8 mouse cellular contexts compared by ENCODE assay signal in genomic region chr11:97659990-97660714, GRCm38 (mm10). TPM values are rescaled to one million over a fixed set of nuclear protein-coding genes. Genes with fewer than 3 reads are reported as not detected.
DNase-seq lines count a peak whose midpoint lies in the region; ATAC-seq and TF ChIP-seq lines count a peak whose summit lies in the region.

No protein-coding gene starts in this region.

- WGBS in forebrain, embryonic 12.5 days, result under 1% methylated on average over 63 of the region's 78 CpGs
- WGBS in neural tube, embryonic 14.5 days, result under 1% methylated on average over 61 of the region's 78 CpGs

- peaks cover 59% of the 10 kb centered on the region for H3K4me1 ChIP-seq in E14TG2a.4 (replicated peaks; ENCODE audit: low read depth, low read length)
- peaks cover 47% of the 10 kb centered on the region for H3K4me1 ChIP-seq in forebrain, embryonic 12.5 days
- H3K4me1 ChIP-seq in neural tube, embryonic 14.5 days (ENCODE audit: control insufficient read depth, insufficient read depth, low read length), result peaks cover 25% of the 10 kb centered on the region

- peak; percentile 36 for DNase-seq in brain, embryonic 18.5 days (ENCODE audit: low read depth, low spot score)
- peak; percentile 78 to 86 for DNase-seq in heart, postnatal 10 days
- DNase-seq in kidney, postnatal 36 days, result peak; percentile 77 to 87
- DNase-seq in lung, adult 18-20 months, result peak; percentile 77 to 81
- DNase-seq in thymus, adult 18-20 months, result peak; percentile 60 to 69

- peak overlapping the region; percentile 68 for H3K27ac ChIP-seq in forebrain, embryonic 12.5 days
- H3K27ac ChIP-seq in neural tube, embryonic 14.5 days (ENCODE audit: low read depth, low read length), result peak overlapping the region; percentile 66; the same call in 1 of the 2 replicates

- H3K36me3 ChIP-seq in E14TG2a.4 (ENCODE audit: insufficient read depth, low read length), result peaks cover 28% of the 10 kb centered on the region
- no peaks in the 10 kb centered on the region for H3K36me3 ChIP-seq in forebrain, embryonic 12.5 days (replicated peaks)
- no peaks in the 10 kb centered on the region for H3K36me3 ChIP-seq in neural tube, embryonic 14.5 days (ENCODE audit: control insufficient read depth, insufficient read depth, low read length)

- H3K27me3 ChIP-seq in E14TG2a.4 (ENCODE audit: insufficient read depth, low read length), result no peaks in the 10 kb centered on the region
- peaks cover 29% of the 10 kb centered on the region for H3K27me3 ChIP-seq in forebrain, embryonic 12.5 days
- H3K27me3 ChIP-seq in neural tube, embryonic 14.5 days (ENCODE audit: control insufficient read depth, insufficient read depth, low read length), result peaks cover 13% of the 10 kb centered on the region

- intact Hi-C loops in heart, postnatal 10 days (cut with DNase I), result loop anchor here (5.0 kb wide), 1 partner anchor 37 kb away; no protein-coding TSS in a partner anchor

- TF ChIP-seq CTCF in E14TG2a.4 (conservative IDR thresholded peaks at IDR 0.05; ENCODE audit: low read length), result no peak

- no peaks in the 10 kb centered on the region for H3K9me3 ChIP-seq in E14TG2a.4 (ENCODE audit: low read length)
- H3K9me3 ChIP-seq in forebrain, embryonic 12.5 days, result no peaks in the 10 kb centered on the region
- H3K9me3 ChIP-seq in neural tube, embryonic 14.5 days (ENCODE audit: control insufficient read depth, low read length), result no peaks in the 10 kb centered on the region

- H3K4me3 ChIP-seq in E14TG2a.4 (replicated peaks; ENCODE audit: low read length), result peak overlapping the region; percentile 94
- H3K4me3 ChIP-seq in forebrain, embryonic 12.5 days (replicated peaks), result peak overlapping the region; percentile 73
- H3K4me3 ChIP-seq in neural tube, embryonic 14.5 days (ENCODE audit: low read depth, low read length), result peak overlapping the region; percentile 68

- ATAC-seq in forebrain, embryonic 12.5 days (ENCODE audit: low FRiP score), result peak; percentile 83
- peak; percentile 87 for ATAC-seq in neural tube, embryonic 14.5 days (ENCODE audit: low read depth)

- peak overlapping the region; percentile 89 for H3K4me2 ChIP-seq in forebrain, embryonic 12.5 days
- H3K4me2 ChIP-seq in neural tube, embryonic 14.5 days (ENCODE audit: low read depth, low read length), result peak overlapping the region; percentile 83

- peak overlapping the region; percentile 89 for H3K9ac ChIP-seq in forebrain, embryonic 12.5 days
- H3K9ac ChIP-seq in neural tube, embryonic 14.5 days (replicated peaks; ENCODE audit: low read depth, low read length), result peak overlapping the region; percentile 78

RNA-seq across cellular contexts. Expression of gene Mllt6, which starts 3.1 kb away (rescaled TPM):
- polyA plus RNA-seq in forebrain, embryonic 12.5 days (2016; fragmentation: Nextera tagmentation; extraction: Ambion mirVana), result 3.3 and 3.7 TPM in 2 replicates
- 10 to 100 TPM; 55.8 to 61.7 TPM for total RNA-seq in heart, postnatal 10 days (2021)
- polyA plus RNA-seq in neural tube, embryonic 14.5 days (2014; fragmentation: Nextera tagmentation; extraction: Ambion mirVana), result 4.7 and 5.1 TPM in 2 replicates

RNA-seq across cellular contexts. Expression of gene Cisd3, which starts 25.5 kb away (rescaled TPM):
- polyA plus RNA-seq in forebrain, embryonic 12.5 days (2016; fragmentation: Nextera tagmentation; extraction: Ambion mirVana), result 13.2 and 14.9 TPM in 2 replicates
- 100 to 1,000 TPM; 120 TPM for total RNA-seq in heart, postnatal 10 days (2021)
- 28.3 and 38.1 TPM in 2 replicates for polyA plus RNA-seq in neural tube, embryonic 14.5 days (2014; fragmentation: Nextera tagmentation; extraction: Ambion mirVana)

RNA-seq across cellular contexts. Expression of gene Epop, which starts 30.6 kb away (rescaled TPM):
- polyA plus RNA-seq in forebrain, embryonic 12.5 days (2016; fragmentation: Nextera tagmentation; extraction: Ambion mirVana), result 10.0 and 11.9 TPM in 2 replicates
- 1 to 10 TPM in 1 of 2 experiments, under 1 TPM in 1; 0.57 to 1.0 TPM for total RNA-seq in heart, postnatal 10 days (2021)
- polyA plus RNA-seq in neural tube, embryonic 14.5 days (2014; fragmentation: Nextera tagmentation; extraction: Ambion mirVana), result 1.5 and 2.4 TPM in 2 replicates

RNA-seq across cellular contexts. Expression of gene Pcgf2, which starts 40.1 kb away (rescaled TPM):
- 24.2 TPM in 2 replicates for polyA plus RNA-seq in forebrain, embryonic 12.5 days (2016; fragmentation: Nextera tagmentation; extraction: Ambion mirVana)
- 10 to 100 TPM; 21.4 to 21.7 TPM for total RNA-seq in heart, postnatal 10 days (2021)
- polyA plus RNA-seq in neural tube, embryonic 14.5 days (2014; fragmentation: Nextera tagmentation; extraction: Ambion mirVana), result 24.7 and 25.8 TPM in 2 replicates

RNA-seq across cellular contexts. Expression of gene Psmb3, which starts 43.0 kb away (rescaled TPM):
- polyA plus RNA-seq in forebrain, embryonic 12.5 days (2016; fragmentation: Nextera tagmentation; extraction: Ambion mirVana), result 457 TPM in 2 replicates
- total RNA-seq in heart, postnatal 10 days (2021), result 100 to 1,000 TPM; 184 to 186 TPM
- polyA plus RNA-seq in neural tube, embryonic 14.5 days (2014; fragmentation: Nextera tagmentation; extraction: Ambion mirVana), result 441 and 465 TPM in 2 replicates

Comparison
In these comparisons a context has a peak if more than half of its experiments do, and no peak if none do; other contexts are left out.
1. Peak in every context shown above with its lines: DNase-seq, ATAC-seq, H3K4me3 ChIP-seq and H3K27ac ChIP-seq.